Mouse (Mus musculus) thymus, adult 2 months (tissue): ENCODE results near the gene Micall1. TPM values are rescaled to one million over a fixed set of nuclear protein-coding genes. Genes with fewer than 3 reads are reported as not detected.

Source experiments
- DNase-seq: peaks from one replicate; pipeline ENCODE4 v3.0.0; 2021
- H3K27ac ChIP-seq: fragments of 200-500 bp; 2 replicates; pipeline ENCODE4 v1.5.1; 2012; ENCODE audit warnings: low read length, control low read depth; ENCODE audit not compliant: control insufficient read depth, insufficient read depth
- H3K27me3 ChIP-seq: fragments of 200-500 bp; 2 replicates; pipeline ENCODE4 v1.6.1; 2012; ENCODE audit warnings: mild to moderate bottlenecking, low read length, moderate library complexity, mixed read lengths; ENCODE audit not compliant: control insufficient read depth, insufficient read depth
- H3K36me3 ChIP-seq: fragments of 200-500 bp; 2 replicates; pipeline ENCODE4 v1.6.1; 2012; ENCODE audit warnings: mild to moderate bottlenecking, low read length, moderate library complexity; ENCODE audit not compliant: control insufficient read depth, insufficient read depth
- H3K4me1 ChIP-seq: fragments of 200-500 bp; replicated peaks from 2 replicates; pipeline ENCODE4 v1.6.1; 2012; ENCODE audit warnings: low read length; ENCODE audit not compliant: control insufficient read depth, insufficient read depth
- H3K4me3 ChIP-seq: fragments of 200-500 bp; 2 replicates; pipeline ENCODE4 v1.5.1; 2012; ENCODE audit warnings: mild to moderate bottlenecking, low read length, control low read depth, moderate library complexity; ENCODE audit not compliant: control insufficient read depth, insufficient read depth
- CTCF ChIP-seq: fragments of 200-500 bp; IDR thresholded peaks from 2 replicates; pipeline ENCODE4 v1.5.1; 2012; ENCODE audit warnings: mild to moderate bottlenecking, control low read depth, low read length, moderate library complexity, borderline replicate concordance; ENCODE audit not compliant: control insufficient read depth, poor library complexity, insufficient read depth; ENCODE audit errors: extremely low read depth
- POLR2A ChIP-seq: fragments of 200-500 bp; IDR thresholded peaks from 2 replicates; pipeline ENCODE4 v1.6.1; 2012; ENCODE audit warnings: mild to moderate bottlenecking, low read length, control low read depth, moderate library complexity; ENCODE audit not compliant: control insufficient read depth, poor library complexity, insufficient read depth; ENCODE audit errors: extremely low read depth
- WGBS: fragments of 180-500 bp; shearing (Covaris S2); methylation state at CpG from one replicate; pipeline ENCODE4 v1.1.7; 2018; 5-methylcytosine and 5-hydroxymethylcytosine counted together
- polyA plus RNA-seq: library from polyadenylated mRNA; depleted of rRNA; stranded (reverse); fragments of >200 nt; gene quantifications from 2 replicates; pipeline ENCODE4 v1.2.3, GENCODE M21; 2012

Micall1 gene
- polyA plus RNA-seq, 1 experiment: 47.3 TPM

- H3K36me3 ChIP-seq: no peaks in the 10 kb centered on the region
- peaks cover 2% of the 10 kb centered on the region; the same call in 1 of the 2 replicates for H3K4me1 ChIP-seq
- H3K27me3 ChIP-seq: no peaks in the 10 kb centered on the region
- no peak for DNase-seq
- no peak overlapping the region for H3K27ac ChIP-seq
- WGBS: 90% methylated on average over 2 of the region's 2 CpGs
- H3K4me3 ChIP-seq: no peak overlapping the region
- TF ChIP-seq POLR2A: no peak
- no peak for TF ChIP-seq CTCF
Measured at GRCm38 (mm10) chr15:79066276-79066675, 42.4 kb upstream of the Micall1 start.

GRCm38 (mm10) chr15:79067631-79068030, 41.1 kb upstream of the Micall1 start:
- Histone ChIP-seq H3K36me3 (no peaks in the 10 kb centered on the region), H3K27me3 (no peaks in the 10 kb centered on the region), H3K4me3 (no peak overlapping the region), H3K4me1 (0 out of 2 replicates have a peak, but pooled peaks cover 2% of the 10 kb centered on the region), H3K27ac (no peak overlapping the region)
- WGBS: 88% methylated on average over 3 of the region's 3 CpGs
- no peak for TF ChIP-seq POLR2A
- TF ChIP-seq CTCF: no peak
- no peak for DNase-seq

- Histone ChIP-seq H3K4me1 (0 out of 2 replicates have a peak, but pooled peaks cover 2% of the 10 kb centered on the region), H3K36me3 (no peaks in the 10 kb centered on the region), H3K27me3 (no peaks in the 10 kb centered on the region), H3K4me3 (no peak overlapping the region), H3K27ac (no peak overlapping the region)
- TF ChIP-seq CTCF (no peak), POLR2A (no peak)
- no peak for DNase-seq
- 94% methylated on average over 3 of the region's 3 CpGs for WGBS
Measured at GRCm38 (mm10) chr15:79068416-79068815, 40.3 kb upstream of the Micall1 start.

- no peaks in the 10 kb centered on the region for H3K36me3 ChIP-seq
- H3K4me3 ChIP-seq: no peak overlapping the region
- peak; percentile 33 for DNase-seq
- H3K27ac ChIP-seq: no peak overlapping the region
- WGBS: 70% methylated on average over 5 of the region's 5 CpGs
- TF ChIP-seq POLR2A (no peak), CTCF (no peak)
- H3K27me3 ChIP-seq: no peaks in the 10 kb centered on the region
- peaks cover 11% of the 10 kb centered on the region for H3K4me1 ChIP-seq
Measured at GRCm38 (mm10) chr15:79071117-79072039, 37.3 kb upstream of the Micall1 start.

GRCm38 (mm10) chr15:79073752-79074151, 34.9 kb upstream of the Micall1 start:
- DNase-seq: no peak
- H3K4me3 ChIP-seq: no peak overlapping the region
- H3K27me3 ChIP-seq: no peaks in the 10 kb centered on the region
- TF ChIP-seq POLR2A: no peak
- TF ChIP-seq CTCF: no peak
- H3K27ac ChIP-seq: no peak overlapping the region
- peaks cover 19% of the 10 kb centered on the region for H3K36me3 ChIP-seq
- H3K4me1 ChIP-seq: peaks cover 13% of the 10 kb centered on the region

- WGBS: 45% methylated on average over 10 of the region's 10 CpGs
- DNase-seq: no peak
- Histone ChIP-seq H3K4me3 (no peak overlapping the region), H3K4me1 (peaks cover 13% of the 10 kb centered on the region), H3K36me3 (peaks cover 26% of the 10 kb centered on the region), H3K27ac (no peak overlapping the region), H3K27me3 (no peaks in the 10 kb centered on the region)
- TF ChIP-seq POLR2A: no peak
- TF ChIP-seq CTCF: no peak
Measured at GRCm38 (mm10) chr15:79074446-79074845, 34.3 kb upstream of the Micall1 start.
